Mouse (Mus musculus) left cerebral cortex, postnatal 36 days (tissue): ENCODE results near the gene Pigs. TPM values are rescaled to one million over a fixed set of nuclear protein-coding genes. Genes with fewer than 3 reads are reported as not detected.

Source experiments
- DNase-seq, 2 experiments: peaks; one replicate each; pipeline ENCODE4 v3.0.0; 2021 to 2022; ENCODE audit warnings: low spot score in 2 of 2, mixed read lengths in 1 of 2
- intact Hi-C: fragments of 180-260 bp; cut with DNase I; formaldehyde crosslinking; loops from one replicate; pipeline ENCODE4 v1.15.1; 2025
- total RNA-seq, 2 experiments: library from RNA; stranded (reverse); gene quantifications; 2 replicates each; pipeline ENCODE4 v1.2.3; 2021

The Pigs gene
- total RNA-seq, 2 experiments from 2014 or later = 64.4 to 68.5 TPM

DNA sequence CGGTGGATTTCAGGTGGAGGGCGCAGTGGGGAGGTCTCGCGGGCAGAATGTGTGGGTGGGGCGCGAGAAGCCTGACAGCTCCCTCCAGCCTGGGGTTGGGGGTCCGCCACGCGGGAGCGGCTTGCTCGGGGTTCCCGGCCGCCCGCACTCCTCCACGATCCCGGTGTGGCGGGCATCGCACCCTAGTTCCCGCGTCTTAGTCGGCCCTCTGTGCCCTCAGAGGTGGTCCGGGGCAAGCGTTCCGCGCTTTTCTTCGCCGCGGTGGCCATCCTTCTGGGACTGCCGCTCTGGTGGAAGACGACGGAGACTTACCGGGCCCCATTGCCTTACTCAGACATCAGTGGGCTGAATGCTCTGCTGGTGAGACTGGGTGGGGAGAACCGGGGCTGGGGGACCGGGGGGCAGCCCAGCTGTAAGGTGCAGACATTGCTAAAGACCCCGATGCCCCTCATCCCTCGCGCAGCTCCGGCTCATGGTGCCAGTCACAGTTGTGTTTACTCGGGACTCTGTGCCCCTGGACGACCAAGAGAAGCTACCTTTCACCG is 369 bp downstream of the Pigs start:
- no peak for DNase-seq
- intact Hi-C loops = loop anchor here (5.0 kb wide), 1 partner anchor 66 kb away; the partner anchor contains the start of gene 2610507B11Rik

DNA sequence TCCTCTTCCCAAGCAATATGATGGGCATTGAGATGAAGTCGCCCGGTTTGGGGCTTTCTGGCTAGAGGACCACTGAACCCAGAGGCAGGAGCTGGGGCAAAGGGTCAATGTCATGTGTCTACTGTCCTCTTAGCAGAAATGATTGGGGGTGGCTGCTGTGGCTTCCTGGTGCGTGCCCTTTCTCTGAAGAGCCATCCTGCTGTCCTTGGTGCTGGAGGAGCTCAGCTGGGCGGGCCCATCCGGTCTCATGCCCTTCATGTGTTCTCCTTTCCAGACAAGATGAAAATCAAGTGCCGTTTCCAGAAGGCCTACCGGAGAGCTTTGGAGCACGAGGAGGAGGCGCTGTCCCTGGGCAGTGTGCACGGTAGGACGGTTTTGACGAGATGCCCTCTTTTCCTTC is 4.5 kb downstream of the Pigs start:
- no peak for DNase-seq
- intact Hi-C loops = no loop called here

DNA sequence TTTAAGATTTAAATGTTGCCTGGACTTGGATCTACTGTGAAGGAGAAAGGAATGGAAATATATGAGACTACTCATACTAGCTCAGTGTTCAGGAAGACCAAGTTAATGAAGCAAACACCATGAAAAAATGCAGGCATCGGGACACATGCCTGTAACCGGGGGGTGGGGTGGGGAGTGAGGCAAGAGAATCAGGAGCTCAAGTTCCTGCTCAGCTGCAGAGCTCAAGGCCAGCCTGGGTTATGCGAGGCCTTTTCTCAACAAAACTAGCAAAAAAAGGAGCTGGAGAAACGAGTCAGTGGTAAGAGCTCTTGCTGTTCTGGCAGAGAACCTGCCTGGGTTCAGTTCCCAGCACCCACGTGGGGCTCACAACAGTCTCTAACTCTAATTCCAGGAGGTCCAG is 5.8 kb downstream of the Pigs start:
- DNase-seq = no peak
- intact Hi-C loops = no loop called here

DNA sequence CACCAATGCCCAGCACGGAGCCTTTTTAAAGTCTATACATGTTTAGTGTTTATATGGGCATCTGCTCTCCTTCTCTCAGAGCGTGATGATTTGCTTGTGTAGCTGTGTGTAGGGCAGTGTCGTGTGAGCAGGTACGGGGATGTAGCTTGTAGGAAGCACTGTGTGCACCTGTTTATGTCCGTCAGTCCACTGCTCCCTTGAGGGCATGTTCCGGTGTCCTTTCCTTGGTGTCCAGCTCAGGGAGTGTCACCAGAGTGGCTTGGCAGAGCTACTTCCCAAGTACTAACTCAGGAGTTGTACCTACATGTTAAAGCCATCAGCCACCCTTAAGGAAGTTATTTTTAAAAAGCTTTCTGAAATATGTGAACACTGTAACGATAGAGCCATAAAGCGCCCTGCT is 8.8 kb downstream of the Pigs start:
- intact Hi-C loops = loop anchor here (5.0 kb wide), 1 partner anchor 50 kb away; no protein-coding TSS in a partner anchor

DNA sequence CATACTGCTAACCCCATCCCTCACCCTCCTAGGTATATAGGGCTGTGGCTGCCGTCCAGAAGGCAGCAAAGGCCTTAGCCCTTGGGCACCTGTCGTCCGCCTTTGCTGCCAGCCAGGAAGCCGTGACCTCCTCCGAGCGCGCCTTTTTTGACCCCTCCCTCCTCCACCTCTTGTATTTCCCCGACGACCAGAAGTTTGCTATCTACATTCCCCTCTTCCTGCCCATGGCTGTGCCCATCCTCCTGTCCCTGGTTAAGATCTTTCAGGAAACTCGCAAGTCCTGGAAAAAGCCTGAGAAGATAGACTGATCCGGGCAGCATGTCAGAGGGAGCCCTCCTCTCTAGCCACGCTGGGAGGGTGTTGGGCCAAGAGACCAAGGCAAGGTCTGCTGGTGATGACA is 13.5 kb downstream of the Pigs start:
- intact Hi-C loops = loop anchor here (5.0 kb wide), 1 partner anchor 69 kb away; no protein-coding TSS in a partner anchor
- DNase-seq = no peak

More for the DNA sequence above, 8.8 kb downstream of the Pigs start:
- DNase-seq = no peak

DNA sequence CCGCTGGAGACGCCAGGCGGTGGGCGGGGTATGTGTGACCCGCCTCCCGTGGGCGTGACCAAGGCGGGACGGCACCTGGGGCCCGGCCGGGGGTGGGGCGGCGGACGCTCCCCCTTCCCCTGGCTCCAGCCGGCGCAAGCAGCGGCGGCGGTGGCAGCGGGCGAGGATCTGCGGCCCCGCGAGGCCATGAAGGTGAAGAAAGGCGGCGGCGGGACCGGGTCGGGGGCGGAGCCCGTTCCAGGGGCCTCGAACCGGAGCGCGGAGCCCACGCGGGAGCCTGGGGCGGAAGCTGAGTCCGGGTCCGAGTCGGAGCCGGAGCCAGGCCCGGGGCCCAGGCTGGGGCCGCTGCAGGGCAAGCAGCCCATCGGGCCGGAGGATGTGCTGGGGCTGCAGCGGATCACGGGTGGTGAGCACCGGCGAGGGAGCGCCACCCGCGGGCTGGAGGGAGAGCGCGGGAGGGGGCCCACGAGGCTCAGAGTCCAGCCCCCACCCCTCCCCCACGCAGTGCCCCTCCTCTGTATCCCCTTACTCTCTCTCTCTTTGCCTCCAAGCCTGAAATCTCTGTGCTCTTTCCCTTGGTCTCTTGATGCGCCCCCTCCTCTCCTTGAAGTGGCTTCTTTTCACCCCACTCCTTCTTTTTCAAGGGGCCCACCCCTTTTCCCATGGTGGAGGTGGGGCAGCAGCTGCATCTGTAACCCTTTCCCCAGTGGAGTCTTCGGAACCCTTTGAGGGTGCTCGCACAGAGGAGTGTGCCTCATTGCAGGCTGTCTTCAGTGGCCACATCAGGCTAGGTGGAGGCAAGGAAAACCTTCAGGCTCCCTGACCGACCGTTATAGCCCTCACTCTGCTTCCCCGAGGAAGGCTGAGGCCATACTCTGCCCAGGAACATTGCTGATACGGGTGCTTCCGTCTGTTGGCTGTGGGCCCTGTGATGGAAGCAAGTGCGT is 15.4 kb downstream of the Pigs start, which contains the start of gene Unc119:
TSS of gene Unc119 (plus strand) at position 102 of the 947 bp plus-strand sequence.
- intact Hi-C loops = loop anchor here (5.0 kb wide), 1 partner anchor 71 kb away; no protein-coding TSS in a partner anchor
- DNase-seq = peak; percentile 71 to 73

DNA sequence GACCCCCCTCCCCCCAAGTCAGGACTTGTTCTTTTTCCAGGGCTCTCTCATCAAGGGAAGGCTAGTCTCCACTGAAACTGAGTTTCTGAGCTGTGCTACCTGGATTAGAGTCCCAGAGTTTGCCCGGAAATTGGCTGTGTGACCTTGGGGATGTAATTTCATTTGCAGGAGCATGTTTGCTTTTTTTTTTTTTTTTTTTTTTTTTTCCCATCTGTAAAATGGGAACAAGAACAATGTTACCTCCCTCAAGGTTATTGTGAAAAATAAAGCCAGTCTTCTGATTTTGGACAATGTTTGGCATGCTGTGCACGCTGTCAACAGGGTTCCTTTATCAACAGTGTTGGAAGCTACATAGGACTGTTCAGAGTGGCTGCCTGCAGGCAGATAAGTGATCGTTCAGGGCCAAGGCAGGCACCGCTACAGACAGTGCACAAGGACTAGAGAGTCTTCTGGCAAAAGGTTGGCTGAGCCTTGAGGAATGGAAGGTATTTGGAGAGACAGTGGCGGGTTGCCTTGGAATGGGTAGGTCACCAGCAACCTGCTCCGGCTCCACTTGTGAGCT is 16.2 kb downstream of the Pigs start:
- no peak for DNase-seq
- intact Hi-C loops = loop anchor here (5.0 kb wide), 1 partner anchor 72 kb away; no protein-coding TSS in a partner anchor

DNA sequence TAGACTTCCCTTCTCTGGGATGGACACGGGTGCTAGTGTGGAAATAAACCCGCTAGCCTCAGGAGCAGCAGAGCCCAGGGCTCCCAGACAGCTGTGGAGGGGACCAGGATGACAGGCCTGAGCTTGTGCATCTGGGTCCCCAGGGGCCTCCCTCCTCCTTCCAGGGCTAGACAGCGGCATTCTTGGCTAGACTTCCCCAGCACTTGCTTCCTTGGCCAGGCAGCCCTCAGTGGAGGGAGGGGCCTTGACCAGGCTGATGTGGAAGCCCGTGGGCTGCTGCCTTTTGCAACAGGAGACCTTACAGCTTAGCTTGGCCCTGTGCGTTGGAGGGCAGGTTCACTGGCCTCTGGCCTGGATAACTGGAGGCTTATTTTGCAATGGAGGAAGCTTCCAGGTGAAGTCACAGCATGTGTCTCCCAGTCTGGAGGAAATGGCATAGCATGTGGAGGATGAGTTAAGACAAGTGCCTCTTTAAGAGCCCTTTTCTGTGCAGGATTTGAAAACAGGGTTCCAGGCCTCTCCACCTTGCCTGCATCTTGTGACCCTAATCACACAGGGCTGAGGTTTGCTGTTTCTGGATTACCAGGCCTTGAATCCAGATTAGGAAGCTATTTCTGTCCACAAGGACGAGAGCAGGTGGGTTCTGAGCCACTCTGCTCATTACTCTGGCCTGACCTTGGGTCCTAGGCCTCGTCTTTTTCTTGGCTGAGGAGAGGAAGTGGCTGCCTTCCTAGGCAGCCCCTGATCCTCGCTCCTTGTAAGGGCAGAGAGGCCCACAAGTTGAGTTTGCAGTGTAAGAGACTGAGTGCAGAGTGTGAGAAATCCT is 16.9 kb downstream of the Pigs start:
- DNase-seq = no peak
- intact Hi-C loops = loop anchor here (5.0 kb wide), 1 partner anchor 73 kb away; no protein-coding TSS in a partner anchor

DNA sequence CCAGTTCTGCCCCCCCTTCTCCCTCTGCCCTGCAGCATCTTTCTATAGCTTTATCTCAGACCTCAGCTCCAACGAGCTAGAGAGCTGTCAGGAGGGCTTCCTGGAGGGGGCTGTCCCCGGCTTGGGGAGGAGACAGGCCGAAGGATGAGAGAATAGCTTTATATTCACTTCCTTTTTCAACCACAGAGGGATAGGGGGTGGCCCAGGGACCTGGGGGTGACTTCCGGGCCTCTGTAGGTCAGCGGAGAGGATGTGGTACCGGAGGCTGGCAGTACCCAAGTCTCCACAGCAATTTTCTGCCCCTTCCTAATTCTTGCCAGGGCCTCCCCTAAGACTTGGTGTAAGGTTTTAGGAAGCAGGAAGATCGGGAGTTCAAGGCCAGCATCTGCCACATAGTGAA is 17.6 kb downstream of the Pigs start:
- no peak for DNase-seq
- intact Hi-C loops = no loop called here

DNA sequence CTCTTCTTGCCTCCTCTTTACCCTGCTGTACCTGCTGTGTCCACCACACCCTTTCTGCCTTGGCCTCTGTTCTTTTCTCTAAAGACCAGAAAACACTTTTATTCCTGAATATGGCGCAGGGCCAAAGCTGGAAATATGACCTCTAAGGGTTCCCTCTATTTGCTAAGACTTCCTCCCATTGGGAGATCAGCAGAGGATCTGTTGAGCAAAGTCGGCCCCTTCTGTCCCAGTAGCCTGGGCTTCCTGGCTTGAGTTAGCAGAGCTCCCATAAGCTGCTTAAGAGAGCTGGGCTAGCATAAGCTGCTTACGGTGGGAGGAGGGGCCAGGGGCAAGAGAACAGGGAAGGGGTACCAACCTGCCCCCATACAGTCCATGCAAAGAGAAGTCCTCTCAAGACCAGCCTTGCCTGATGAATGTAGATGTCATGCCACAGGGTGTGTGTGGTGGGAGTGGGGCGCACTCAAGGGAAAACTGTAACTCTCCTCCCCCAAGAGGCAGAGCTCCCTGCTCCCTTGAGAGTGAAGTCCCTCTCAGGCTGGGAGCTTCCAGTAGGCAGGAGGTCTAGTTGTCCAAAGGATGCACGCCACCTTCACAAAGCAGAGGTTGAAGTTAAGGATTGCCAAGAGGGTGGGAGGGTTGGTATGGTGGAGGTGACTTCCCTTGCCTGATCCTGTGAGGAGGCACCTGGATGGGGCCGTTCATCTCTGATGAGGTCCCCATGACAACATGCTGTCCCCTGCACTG is 18.3 kb downstream of the Pigs start:
- DNase-seq = no peak
- intact Hi-C loops = no loop called here

DNA sequence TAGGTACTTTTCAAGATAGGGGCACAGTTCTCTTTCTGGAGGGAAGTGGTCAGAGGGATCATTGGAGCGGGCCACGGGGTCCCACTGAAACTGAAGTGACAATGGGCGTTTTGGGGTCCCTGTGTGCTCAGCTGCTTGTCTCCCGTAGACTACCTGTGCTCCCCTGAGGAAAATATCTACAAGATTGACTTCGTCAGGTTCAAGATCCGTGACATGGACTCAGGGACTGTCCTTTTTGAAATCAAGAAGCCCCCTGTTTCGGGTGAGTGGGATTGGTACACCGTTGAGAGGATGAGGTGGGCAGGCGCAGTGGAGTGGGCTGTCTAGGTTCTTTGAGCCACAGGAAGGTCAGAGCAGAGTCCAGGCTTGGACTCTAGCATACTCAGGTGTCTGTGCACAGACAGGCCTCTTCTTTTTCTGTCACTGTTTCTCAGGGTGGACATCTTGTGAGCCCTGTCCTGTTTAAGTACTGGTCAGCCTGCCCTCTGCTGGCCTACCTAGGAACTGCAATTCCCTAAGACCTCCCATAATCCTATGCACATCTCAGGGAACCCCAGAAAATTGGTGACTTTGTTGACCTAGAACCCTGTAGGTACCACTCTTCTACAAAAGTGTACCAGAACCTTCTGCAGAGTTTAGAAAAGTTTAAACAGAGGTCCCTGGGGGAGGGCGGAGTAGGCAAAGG is 19.0 kb downstream of the Pigs start:
- intact Hi-C loops = no loop called here
- peak in 1 of 2 experiments; percentile 41 for DNase-seq

DNA sequence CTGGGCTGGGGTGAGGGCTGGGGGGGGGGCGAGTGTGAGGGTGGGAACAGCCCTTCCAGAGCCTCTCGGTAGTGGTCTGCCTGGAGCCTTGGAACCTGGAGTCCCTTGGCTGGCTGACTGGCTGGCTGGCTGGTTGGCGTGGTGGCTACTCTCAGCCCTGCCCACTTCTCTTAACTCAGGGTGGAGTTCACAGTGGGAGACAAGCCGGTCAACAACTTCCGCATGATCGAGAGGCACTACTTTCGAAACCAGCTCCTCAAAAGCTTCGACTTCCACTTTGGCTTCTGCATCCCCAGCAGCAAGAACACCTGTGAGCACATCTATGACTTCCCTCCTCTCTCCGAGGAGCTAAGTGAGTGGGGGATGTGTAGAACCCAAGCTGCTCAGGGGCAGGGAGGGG is 19.7 kb downstream of the Pigs start:
- intact Hi-C loops = no loop called here
- DNase-seq = no peak

DNA sequence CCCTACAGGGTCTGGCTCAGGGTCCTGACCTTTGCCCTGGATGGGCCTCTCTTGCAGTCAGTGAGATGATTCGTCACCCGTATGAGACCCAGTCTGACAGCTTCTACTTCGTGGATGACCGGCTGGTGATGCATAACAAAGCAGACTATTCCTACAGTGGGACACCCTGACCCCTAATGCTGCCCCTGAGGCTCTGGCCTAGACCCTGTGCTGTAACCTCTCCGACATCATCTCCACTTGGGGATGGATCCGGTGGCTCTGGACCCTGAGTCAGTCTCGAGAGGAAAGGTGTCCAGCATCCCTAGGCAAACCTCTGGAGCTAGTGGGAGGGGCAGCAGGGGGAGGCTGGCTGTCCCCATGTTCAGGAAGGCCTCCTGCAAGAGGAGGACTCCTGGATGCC is 20.3 kb downstream of the Pigs start:
- intact Hi-C loops = no loop called here

DNA sequence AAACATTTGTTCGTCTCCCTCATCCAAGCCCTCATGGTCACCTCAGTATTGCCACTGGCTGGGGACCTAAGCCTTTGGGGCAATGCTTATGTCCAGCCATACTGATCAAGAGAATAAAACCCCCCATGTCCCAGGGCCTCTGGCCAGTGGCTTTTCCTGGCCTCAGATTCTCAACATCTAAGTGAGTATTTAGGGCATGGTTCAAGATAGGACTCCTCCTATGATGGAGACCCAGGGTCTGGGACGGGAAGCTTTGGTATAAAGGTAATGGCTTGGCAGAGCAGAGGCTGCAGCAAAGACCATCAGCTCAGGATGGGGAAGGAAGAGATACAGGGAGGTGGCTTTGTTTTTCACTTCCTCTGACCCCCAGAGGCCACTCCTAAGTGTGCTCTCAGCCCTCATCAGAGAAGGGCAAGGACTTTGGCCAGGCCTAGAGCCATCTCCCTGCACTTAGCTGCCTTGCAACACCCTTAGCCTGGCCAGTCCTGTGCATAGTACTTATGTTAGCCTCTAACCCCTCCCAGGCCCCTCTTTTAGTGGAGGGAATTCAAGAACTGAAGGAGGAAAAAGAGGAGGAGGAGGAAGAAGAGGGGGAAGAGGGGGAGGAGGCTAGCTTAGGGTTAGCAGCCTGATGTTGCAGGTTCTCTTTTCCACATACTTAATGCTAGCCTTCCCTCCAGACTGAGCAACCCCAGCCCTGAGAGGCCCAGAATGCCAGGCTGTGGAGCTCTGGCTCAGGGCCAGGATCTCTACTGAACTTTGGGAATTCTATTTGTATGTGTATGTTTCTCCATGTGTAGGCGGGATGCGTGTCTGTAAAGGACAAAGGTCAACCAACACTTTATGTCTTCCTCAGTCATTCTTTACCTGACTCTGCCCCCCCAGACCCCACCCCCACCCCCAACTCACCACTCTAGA is 21.5 kb downstream of the Pigs start:
- intact Hi-C loops = no loop called here
- no peak for DNase-seq

More for the DNA sequence above, 20.3 kb downstream of the Pigs start:
- DNase-seq = no peak

DNA sequence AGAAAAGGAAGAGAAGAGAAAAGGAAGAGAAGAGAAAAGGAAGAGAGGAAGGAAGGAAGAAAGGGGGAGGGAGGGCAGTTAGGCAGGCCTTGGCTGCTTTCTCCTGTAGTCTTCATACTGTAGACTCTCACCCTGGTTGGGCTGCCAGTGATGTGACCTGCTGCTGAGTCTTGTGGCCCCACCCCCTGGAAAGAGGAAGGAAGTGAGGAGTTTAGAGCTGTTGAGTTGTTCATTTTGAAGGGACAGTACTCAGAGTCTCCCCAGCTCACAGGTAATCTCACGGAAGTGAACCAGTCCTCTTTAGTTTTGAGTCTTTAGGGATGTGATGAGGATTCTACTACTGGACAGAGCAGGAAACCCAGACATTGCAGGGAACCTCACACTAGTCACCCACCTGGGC is 24.9 kb downstream of the Pigs start:
- intact Hi-C loops = no loop called here
- no peak for DNase-seq

DNA sequence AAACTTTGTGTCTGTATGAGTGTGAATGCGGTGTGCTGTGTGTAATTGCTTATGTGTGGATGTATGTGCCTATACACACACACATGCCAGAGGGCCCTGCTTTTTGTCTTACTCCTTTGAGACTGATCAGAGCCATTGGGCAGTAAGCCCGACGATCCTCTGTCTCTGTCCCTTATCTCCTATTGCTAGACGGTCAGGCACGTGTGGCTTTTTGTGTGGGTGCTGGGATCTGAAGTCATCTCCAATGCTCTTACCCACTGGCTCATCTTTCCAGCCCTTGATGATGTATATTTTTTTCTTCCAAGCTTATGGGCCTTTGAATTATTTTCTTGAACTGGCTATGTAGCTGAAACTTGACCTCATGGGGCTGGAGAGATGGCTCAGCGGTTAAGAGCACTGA is 26.7 kb downstream of the Pigs start:
- intact Hi-C loops = no loop called here
- no peak for DNase-seq
